Mouse (Mus musculus) hindbrain, embryonic 11.5 days (tissue): ENCODE measurements around the gene Asb15. TPM values are rescaled to one million over a fixed set of nuclear protein-coding genes. Genes with fewer than 3 reads are reported as not detected.

Source experiments
- ATAC-seq: fragments of 200-750 bp; cut with Nextera tagmentation; 2 replicates; pipeline ENCODE4 v1.8.0; 2017; ENCODE audit warnings: mild to moderate bottlenecking, moderate TSS enrichment, moderate library complexity; ENCODE audit not compliant: low FRiP score
- DNase-seq: peaks from one replicate; pipeline ENCODE4 v3.0.0-alpha.2; 2015; ENCODE audit warnings: low spot score
- H3K27ac ChIP-seq: fragments of 300-500 bp; sonication (generic); 2 replicates; pipeline ENCODE4 v1.5.1; 2014; ENCODE audit warnings: mild to moderate bottlenecking, low read depth, low read length
- H3K27me3 ChIP-seq: fragments of 300-500 bp; sonication (generic); 2 replicates; pipeline ENCODE4 v1.6.1; 2014; ENCODE audit warnings: mild to moderate bottlenecking, low read length, moderate library complexity, mixed read lengths; ENCODE audit not compliant: control insufficient read depth, insufficient read depth
- H3K36me3 ChIP-seq: fragments of 300-500 bp; sonication (generic); 2 replicates; pipeline ENCODE4 v1.6.1; 2014; ENCODE audit warnings: mild to moderate bottlenecking, low read length, moderate library complexity, mixed read lengths; ENCODE audit not compliant: control insufficient read depth, insufficient read depth
- H3K4me1 ChIP-seq: fragments of 300-500 bp; sonication (generic); replicated peaks from 2 replicates; pipeline ENCODE4 v1.6.1; 2014; ENCODE audit warnings: low read length, mixed read lengths; ENCODE audit not compliant: control insufficient read depth, insufficient read depth
- H3K4me2 ChIP-seq: fragments of 300-500 bp; sonication (generic); replicated peaks from 2 replicates; pipeline ENCODE4 v1.6.1; 2014; ENCODE audit warnings: mild to moderate bottlenecking, low read depth, low read length
- H3K4me3 ChIP-seq: fragments of 300-500 bp; sonication (generic); 2 replicates; pipeline ENCODE4 v1.5.1; 2014; ENCODE audit warnings: low read depth, low read length
- H3K9ac ChIP-seq: fragments of 300-500 bp; sonication (generic); 2 replicates; pipeline ENCODE4 v1.6.1; 2014; ENCODE audit warnings: low read depth, low read length
- H3K9me3 ChIP-seq: fragments of 300-500 bp; sonication (generic); 2 replicates; pipeline ENCODE4 v1.6.1; 2016; ENCODE audit warnings: low read length; ENCODE audit not compliant: control insufficient read depth
- WGBS: fragments of 180-500 bp; shearing (Covaris S2); extraction: QIAGEN DNeasy Blood & Tissue Kit; methylation state at CpG from one replicate; pipeline ENCODE4 v1.1.7; 2014; 5-methylcytosine and 5-hydroxymethylcytosine counted together
- polyA plus RNA-seq: library from polyadenylated mRNA; unstranded; fragments of >200 nt; fragmentation: Nextera tagmentation; extraction: Ambion mirVana; gene quantifications from 2 replicates; pipeline ENCODE4 v1.2.1, GENCODE M21; 2014

Gene Asb15
- polyA plus RNA-seq, 1 experiment from 2014 or later: not detected

DNA sequence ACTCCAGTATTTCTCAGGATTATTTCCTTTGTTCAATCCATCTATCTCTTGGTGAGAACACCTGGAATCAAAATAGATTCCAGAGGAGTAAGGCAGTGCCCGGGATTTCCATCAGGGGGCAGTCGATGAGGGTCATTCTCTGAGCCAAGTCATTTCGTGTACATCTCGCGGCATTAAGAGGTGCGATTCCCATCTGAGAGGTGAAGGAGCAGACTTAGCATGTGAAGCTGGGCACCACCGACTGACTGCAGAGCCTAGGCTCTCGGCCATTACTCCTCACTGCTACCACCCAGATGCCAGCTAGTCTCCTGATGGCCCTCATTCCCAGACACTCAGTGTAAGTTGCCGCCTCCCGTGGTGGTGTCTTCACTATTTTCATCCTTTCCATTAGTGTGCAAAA lies 78.6 kb downstream of the Asb15 start:
- Histone ChIP-seq H3K27me3 (no peaks in the 10 kb centered on the region), H3K9me3 (no peaks in the 10 kb centered on the region), H3K4me2 (no peak overlapping the region), H3K4me3 (no peak overlapping the region), H3K36me3 (no peaks in the 10 kb centered on the region), H3K27ac (no peak overlapping the region), H3K9ac (no peak overlapping the region), H3K4me1 (no peaks in the 10 kb centered on the region)
- no peak for ATAC-seq
- DNase-seq: no peak
- WGBS: 77% methylated on average over 10 of the region's 10 CpGs

- no peak overlapping the region for H3K4me2 ChIP-seq
- H3K27me3 ChIP-seq: no peaks in the 10 kb centered on the region
- no peak overlapping the region for H3K9ac ChIP-seq
- H3K36me3 ChIP-seq: no peaks in the 10 kb centered on the region
- H3K4me3 ChIP-seq: no peak overlapping the region
- no peak overlapping the region for H3K27ac ChIP-seq
- H3K4me1 ChIP-seq: no peaks in the 10 kb centered on the region
- no peaks in the 10 kb centered on the region for H3K9me3 ChIP-seq
- WGBS: 96% methylated on average over 15 of the region's 15 CpGs
- DNase-seq (no peak), ATAC-seq (no peak)
Measured at GRCm38 (mm10) chr6:24607531-24607930, 79.6 kb downstream of the Asb15 start.

DNA sequence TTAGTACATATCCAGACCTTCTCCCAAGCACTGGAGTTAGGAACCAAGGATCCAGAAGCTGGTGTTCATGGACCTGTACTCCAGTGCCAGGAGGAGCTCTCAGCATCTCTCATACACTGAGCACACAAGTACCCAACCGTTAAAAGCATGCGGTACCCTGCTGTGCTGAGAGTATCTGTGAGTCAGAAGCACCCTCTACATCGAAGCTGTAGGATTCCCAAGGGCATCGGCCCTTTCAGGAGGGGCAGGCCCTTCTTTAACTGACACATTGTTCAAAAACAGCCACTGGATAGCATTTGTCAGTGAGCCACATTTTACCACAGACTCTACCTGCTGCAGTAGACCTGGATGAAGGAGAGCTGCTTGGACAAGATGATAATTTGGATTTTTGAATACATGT lies 80.2 kb downstream of the Asb15 start:
- H3K36me3 ChIP-seq: no peaks in the 10 kb centered on the region
- no peak overlapping the region for H3K4me3 ChIP-seq
- ATAC-seq (no peak), DNase-seq (no peak)
- 75% methylated on average over 4 of the region's 4 CpGs for WGBS
- H3K27me3 ChIP-seq: no peaks in the 10 kb centered on the region
- no peaks in the 10 kb centered on the region for H3K4me1 ChIP-seq
- H3K4me2 ChIP-seq: no peak overlapping the region
- no peak overlapping the region for H3K9ac ChIP-seq
- no peaks in the 10 kb centered on the region for H3K9me3 ChIP-seq
- H3K27ac ChIP-seq: no peak overlapping the region

DNA sequence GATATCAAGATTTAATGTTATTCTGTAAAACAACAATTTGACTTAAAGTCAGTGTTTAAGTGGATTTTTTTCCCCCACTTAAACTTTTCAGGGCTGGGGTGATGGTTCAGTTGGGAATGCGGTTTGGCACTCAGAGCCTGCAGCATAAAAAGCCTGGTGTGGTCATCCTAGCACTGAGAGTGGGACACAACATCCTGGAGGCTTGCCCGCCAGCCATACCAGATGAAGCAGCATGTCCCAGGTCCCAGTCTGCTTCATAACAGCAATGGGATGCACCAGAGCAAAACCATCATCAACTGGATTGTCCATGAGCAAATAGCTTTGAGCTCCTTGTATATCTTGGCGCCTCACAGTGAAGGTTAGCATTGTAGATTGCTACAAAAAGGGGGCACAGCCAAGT lies 80.7 kb downstream of the Asb15 start:
- 93% methylated on average over 3 of the region's 3 CpGs for whole genome bisulfite sequencing
- Histone ChIP-seq H3K4me1 (no peaks in the 10 kb centered on the region), H3K4me2 (no peak overlapping the region), H3K36me3 (no peaks in the 10 kb centered on the region), H3K4me3 (no peak overlapping the region), H3K9ac (no peak overlapping the region), H3K27me3 (no peaks in the 10 kb centered on the region), H3K27ac (no peak overlapping the region), H3K9me3 (no peaks in the 10 kb centered on the region)
- no peak for ATAC-seq
- DNase-seq: no peak

- Histone ChIP-seq H3K27me3 (no peaks in the 10 kb centered on the region), H3K36me3 (no peaks in the 10 kb centered on the region), H3K27ac (no peak overlapping the region), H3K4me2 (no peak overlapping the region), H3K9me3 (no peaks in the 10 kb centered on the region), H3K9ac (no peak overlapping the region), H3K4me1 (no peaks in the 10 kb centered on the region), H3K4me3 (no peak overlapping the region)
- ATAC-seq (no peak), DNase-seq (no peak)
- WGBS: 79% methylated on average over 4 of the region's 4 CpGs
Measured at GRCm38 (mm10) chr6:24609531-24609930, 81.6 kb downstream of the Asb15 start.

GRCm38 (mm10) chr6:24610358-24610757 lies 82.4 kb downstream of the Asb15 start:
- Histone ChIP-seq H3K9ac (no peak overlapping the region), H3K4me2 (no peak overlapping the region), H3K36me3 (no peaks in the 10 kb centered on the region), H3K4me3 (no peak overlapping the region), H3K9me3 (no peaks in the 10 kb centered on the region), H3K27ac (no peak overlapping the region), H3K4me1 (no peaks in the 10 kb centered on the region), H3K27me3 (no peaks in the 10 kb centered on the region)
- ATAC-seq: no peak
- no peak for DNase-seq
- 93% methylated on average over 4 of the region's 4 CpGs for WGBS

- Histone ChIP-seq H3K27me3 (no peaks in the 10 kb centered on the region), H3K9me3 (no peaks in the 10 kb centered on the region), H3K9ac (no peak overlapping the region), H3K4me1 (no peaks in the 10 kb centered on the region), H3K4me3 (no peak overlapping the region), H3K27ac (no peak overlapping the region), H3K4me2 (no peak overlapping the region), H3K36me3 (no peaks in the 10 kb centered on the region)
- WGBS: 93% methylated on average over 7 of the region's 7 CpGs
- DNase-seq (no peak), ATAC-seq (no peak)
Measured at GRCm38 (mm10) chr6:24612074-24612755, 84.3 kb downstream of the Asb15 start.

DNA sequence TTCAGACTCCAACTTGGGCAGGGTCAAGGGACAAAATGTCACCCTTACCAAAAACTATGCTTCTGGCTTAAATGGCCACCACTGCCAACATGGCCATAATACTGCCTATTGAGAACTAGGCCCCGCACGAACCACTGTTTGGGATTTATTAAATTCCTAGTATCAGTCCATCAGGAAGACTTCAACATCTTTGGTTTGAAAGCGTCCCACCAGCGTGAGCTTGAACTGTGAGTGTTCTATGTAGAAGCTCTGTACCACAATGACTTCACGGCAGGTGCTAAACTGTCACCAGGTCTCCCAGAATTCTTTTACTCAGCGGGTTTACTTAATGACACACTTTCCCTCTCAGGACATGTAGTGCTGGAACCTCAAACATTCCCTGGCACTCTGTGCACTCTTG lies 85.4 kb downstream of the Asb15 start:
- no peaks in the 10 kb centered on the region for H3K36me3 ChIP-seq
- H3K27me3 ChIP-seq: no peaks in the 10 kb centered on the region
- DNase-seq (no peak), ATAC-seq (no peak)
- H3K4me3 ChIP-seq: no peak overlapping the region
- H3K27ac ChIP-seq: no peak overlapping the region
- no peak overlapping the region for H3K9ac ChIP-seq
- 93% methylated on average over 6 of the region's 6 CpGs for WGBS
- H3K4me2 ChIP-seq: no peak overlapping the region
- H3K4me1 ChIP-seq: no peaks in the 10 kb centered on the region
- no peaks in the 10 kb centered on the region for H3K9me3 ChIP-seq

DNA sequence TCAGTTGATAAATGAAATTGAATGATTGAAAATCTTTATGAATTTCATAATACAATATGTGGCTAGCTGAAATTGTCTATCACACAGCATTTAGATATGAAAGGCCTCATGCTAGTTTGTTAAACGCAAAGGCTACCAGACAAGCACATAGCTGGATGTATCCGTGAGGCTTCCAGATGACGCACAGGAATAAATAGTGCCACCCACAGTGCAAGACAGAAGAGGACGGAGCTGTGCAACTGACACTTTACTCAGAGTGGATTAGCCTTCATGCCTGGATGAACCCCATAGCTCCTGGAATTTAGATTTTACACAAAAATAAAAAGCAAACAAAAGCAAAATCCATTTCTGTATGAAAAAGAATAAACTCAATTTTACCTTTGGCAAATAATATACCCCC lies 86.0 kb downstream of the Asb15 start:
- H3K9ac ChIP-seq: no peak overlapping the region
- no peak for DNase-seq
- no peaks in the 10 kb centered on the region for H3K9me3 ChIP-seq
- no peaks in the 10 kb centered on the region for H3K36me3 ChIP-seq
- H3K27ac ChIP-seq: no peak overlapping the region
- ATAC-seq: no peak
- 80% methylated on average over 4 of the region's 4 CpGs for WGBS
- no peak overlapping the region for H3K4me2 ChIP-seq
- no peaks in the 10 kb centered on the region for H3K27me3 ChIP-seq
- no peaks in the 10 kb centered on the region for H3K4me1 ChIP-seq
- no peak overlapping the region for H3K4me3 ChIP-seq
